In genomic region chr10:39628799-39629517, GRCm38 (mm10) we compare ENCODE assay signal across 11 mouse cellular contexts. TPM values are rescaled to one million over a fixed set of nuclear protein-coding genes. Genes with fewer than 3 reads are reported as not detected.
DNase-seq lines count a peak whose midpoint lies in the region; ATAC-seq lines count a peak whose summit lies in the region.
"Had no signal": no experiment of that assay in that cellular context is flagged by ENCODE, and none has a peak within 500 bp of the region (broad histone marks: within the 10 kb centered on the region; RNA-seq: fewer than 3 reads in every experiment).

No protein-coding gene starts in this region.

- 0 out of 2 replicates have a peak overlapping the region, but pooled peaks have one; percentile 2 for H3K4me3 ChIP-seq in heart, embryonic 10.5 days
- no peak overlapping the region for H3K4me3 ChIP-seq in kidney, embryonic 16.5 days (ENCODE audit: low read length)
- H3K4me3 ChIP-seq in embryonic facial prominence, embryonic 10.5 days = no peak overlapping the region
- no peak overlapping the region for H3K4me3 ChIP-seq in neural tube, embryonic 15.5 days (replicated peaks)

- intact Hi-C loops in heart, postnatal 36 days (cut with DNase I) = no loop called here
- intact Hi-C loops in left cerebral cortex, postnatal 10 days (cut with DNase I) = no loop called here

- DNase-seq in heart, embryonic 10.5 days (ENCODE audit: low spot score) = no peak
- DNase-seq in heart, postnatal 36 days = no peak
- DNase-seq in kidney, postnatal 14 days = no peak
- DNase-seq in embryonic facial prominence, embryonic 10.5 days (ENCODE audit: low spot score) = peak; percentile 10
- no peak for DNase-seq in left cerebral cortex, postnatal 10 days (ENCODE audit: extremely low spot score in 1 of 2, low spot score in 2 of 2)
- no peak for DNase-seq in gastrocnemius, adult 8-10 months (ENCODE audit: low spot score in 2 of 2)
- DNase-seq: cerebellum, adult 2 months; kidney, adult 18-20 months had no signal

- no peak overlapping the region for H3K4me2 ChIP-seq in kidney, embryonic 16.5 days (replicated peaks; ENCODE audit: low read depth, low read length)
- no peak overlapping the region for H3K4me2 ChIP-seq in neural tube, embryonic 15.5 days

- no peak for ATAC-seq in kidney, embryonic 16.5 days (ENCODE audit: low FRiP score, low TSS enrichment)
- ATAC-seq in neural tube, embryonic 15.5 days (ENCODE audit: low FRiP score) = 0 out of 2 replicates have a peak, but pooled peaks have one; percentile 6

- no peaks in the 10 kb centered on the region for H3K27me3 ChIP-seq in heart, embryonic 10.5 days (ENCODE audit: insufficient read depth, poor library complexity, severe bottlenecking)
- H3K27me3 ChIP-seq in kidney, embryonic 16.5 days (ENCODE audit: insufficient read depth, low read length) = no peaks in the 10 kb centered on the region
- no peaks in the 10 kb centered on the region for H3K27me3 ChIP-seq in embryonic facial prominence, embryonic 10.5 days (replicated peaks; ENCODE audit: low read depth, poor library complexity, severe bottlenecking)
- no peaks in the 10 kb centered on the region for H3K27me3 ChIP-seq in neural tube, embryonic 15.5 days (replicated peaks)

- H3K36me3 ChIP-seq in heart, embryonic 10.5 days = peaks cover 22% of the 10 kb centered on the region
- H3K36me3 ChIP-seq in kidney, embryonic 16.5 days (ENCODE audit: insufficient read depth, low read length) = no peaks in the 10 kb centered on the region; the same call in 1 of the 2 replicates
- H3K36me3 ChIP-seq in embryonic facial prominence, embryonic 10.5 days (replicated peaks) = no peaks in the 10 kb centered on the region
- no peaks in the 10 kb centered on the region for H3K36me3 ChIP-seq in neural tube, embryonic 15.5 days

- H3K9me3 ChIP-seq in heart, embryonic 10.5 days = no peaks in the 10 kb centered on the region
- H3K9me3 ChIP-seq in kidney, embryonic 16.5 days (ENCODE audit: low read length) = no peaks in the 10 kb centered on the region
- no peaks in the 10 kb centered on the region for H3K9me3 ChIP-seq in embryonic facial prominence, embryonic 10.5 days
- H3K9me3 ChIP-seq in neural tube, embryonic 15.5 days (replicated peaks) = no peaks in the 10 kb centered on the region

- 29% methylated on average over 10 of the region's 10 CpGs for WGBS in heart, embryonic 10.5 days
- 56% methylated on average over 10 of the region's 10 CpGs for WGBS in kidney, embryonic 16.5 days
- WGBS in embryonic facial prominence, embryonic 10.5 days = 40% methylated on average over 10 of the region's 10 CpGs
- WGBS in neural tube, embryonic 15.5 days = 41% methylated on average over 10 of the region's 10 CpGs

- H3K4me1 ChIP-seq in heart, embryonic 10.5 days = peaks cover 65% of the 10 kb centered on the region
- peaks cover 72% of the 10 kb centered on the region for H3K4me1 ChIP-seq in kidney, embryonic 16.5 days (ENCODE audit: insufficient read depth, low read length)
- peaks cover 81% of the 10 kb centered on the region for H3K4me1 ChIP-seq in embryonic facial prominence, embryonic 10.5 days
- H3K4me1 ChIP-seq in neural tube, embryonic 15.5 days = peaks cover 58% of the 10 kb centered on the region

- H3K9ac ChIP-seq in kidney, embryonic 16.5 days (replicated peaks; ENCODE audit: low read length) = no peak overlapping the region
- H3K9ac ChIP-seq in neural tube, embryonic 15.5 days (replicated peaks) = no peak overlapping the region
- H3K9ac ChIP-seq: liver, embryonic 14.5 days had no signal

- peak overlapping the region; percentile 85 for H3K27ac ChIP-seq in heart, embryonic 10.5 days
- peak overlapping the region; percentile 64 for H3K27ac ChIP-seq in kidney, embryonic 16.5 days (ENCODE audit: low read length)
- H3K27ac ChIP-seq in embryonic facial prominence, embryonic 10.5 days (replicated peaks) = peak overlapping the region; percentile 48; the same call in 1 of the 2 replicates
- H3K27ac ChIP-seq in neural tube, embryonic 15.5 days (replicated peaks) = peak overlapping the region; percentile 51
- H3K27ac ChIP-seq: liver, embryonic 14.5 days had no signal

RNA-seq across cellular contexts. Expression of gene Traf3ip2, which starts 16.2 kb away (rescaled TPM):
- 12.6 and 13.7 TPM in 2 replicates for polyA plus RNA-seq in heart, embryonic 10.5 days (2016; fragmentation: Nextera tagmentation; extraction: Ambion mirVana)
- total RNA-seq in heart, postnatal 36 days (2021) = 1 to 10 TPM; 7.2 to 8.0 TPM
- 18.4 and 18.9 TPM in 2 replicates for polyA plus RNA-seq in kidney, embryonic 16.5 days (2015; fragmentation: Nextera tagmentation; extraction: Ambion mirVana)
- 12.9 and 14.8 TPM in 2 replicates for polyA plus RNA-seq in embryonic facial prominence, embryonic 10.5 days (2016; fragmentation: Nextera tagmentation; extraction: Ambion mirVana)
- 3.8 and 9.4 TPM in 2 replicates for polyA plus RNA-seq in neural tube, embryonic 15.5 days (2015; fragmentation: Nextera tagmentation; extraction: Ambion mirVana)
- total RNA-seq in left cerebral cortex, postnatal 10 days (2021) = 1 to 10 TPM in 1 of 2 experiments, under 1 TPM in 1; 0.47 to 1.2 TPM
- 1 to 10 TPM; 2.8 to 6.3 (median 4.4) TPM for total RNA-seq in gastrocnemius, adult 8-10 months (2022)
